Mouse (Mus musculus): Measurements from ENCODE around the gene Skint5. TPM values are rescaled to one million over a fixed set of nuclear protein-coding genes. Genes with fewer than 3 reads are reported as not detected.

Skint5 gene
- not detected in 4 replicates for total RNA-seq (2023)

GRCm38 (mm10) chr4:113999403-113999802, at the start of gene Skint5:
Gene Skint5 (minus strand): TSS chr4:113999503.

Other genes with a start within 250 kb of the Skint5 start
- not detected in 4 replicates for gene Skint11, start 163.9 kb upstream of the Skint5 start, total RNA-seq (2023)

Data from B cell, adult 62 days (primary cell).